Mouse (Mus musculus) thymus, adult 2 months (tissue): ENCODE measurements around the gene Tlx1. TPM values are rescaled to one million over a fixed set of nuclear protein-coding genes. Genes with fewer than 3 reads are reported as not detected.

ENCODE experiments used
- DNase-seq: peaks from one replicate; pipeline ENCODE4 v3.0.0; 2021
- H3K27ac ChIP-seq: fragments of 200-500 bp; 2 replicates; pipeline ENCODE4 v1.5.1; 2012; ENCODE audit warnings: low read length, control low read depth; ENCODE audit not compliant: control insufficient read depth, insufficient read depth
- H3K27me3 ChIP-seq: fragments of 200-500 bp; 2 replicates; pipeline ENCODE4 v1.6.1; 2012; ENCODE audit warnings: mild to moderate bottlenecking, low read length, moderate library complexity, mixed read lengths; ENCODE audit not compliant: control insufficient read depth, insufficient read depth
- H3K36me3 ChIP-seq: fragments of 200-500 bp; 2 replicates; pipeline ENCODE4 v1.6.1; 2012; ENCODE audit warnings: mild to moderate bottlenecking, low read length, moderate library complexity; ENCODE audit not compliant: control insufficient read depth, insufficient read depth
- H3K4me1 ChIP-seq: fragments of 200-500 bp; replicated peaks from 2 replicates; pipeline ENCODE4 v1.6.1; 2012; ENCODE audit warnings: low read length; ENCODE audit not compliant: control insufficient read depth, insufficient read depth
- H3K4me3 ChIP-seq: fragments of 200-500 bp; 2 replicates; pipeline ENCODE4 v1.5.1; 2012; ENCODE audit warnings: mild to moderate bottlenecking, low read length, control low read depth, moderate library complexity; ENCODE audit not compliant: control insufficient read depth, insufficient read depth
- CTCF ChIP-seq: fragments of 200-500 bp; IDR thresholded peaks from 2 replicates; pipeline ENCODE4 v1.5.1; 2012; ENCODE audit warnings: mild to moderate bottlenecking, control low read depth, low read length, moderate library complexity, borderline replicate concordance; ENCODE audit not compliant: control insufficient read depth, poor library complexity, insufficient read depth; ENCODE audit errors: extremely low read depth
- POLR2A ChIP-seq: fragments of 200-500 bp; IDR thresholded peaks from 2 replicates; pipeline ENCODE4 v1.6.1; 2012; ENCODE audit warnings: mild to moderate bottlenecking, low read length, control low read depth, moderate library complexity; ENCODE audit not compliant: control insufficient read depth, poor library complexity, insufficient read depth; ENCODE audit errors: extremely low read depth
- WGBS: fragments of 180-500 bp; shearing (Covaris S2); methylation state at CpG from one replicate; pipeline ENCODE4 v1.1.7; 2018; 5-methylcytosine and 5-hydroxymethylcytosine counted together
- polyA plus RNA-seq: library from polyadenylated mRNA; depleted of rRNA; stranded (reverse); fragments of >200 nt; gene quantifications from 2 replicates; pipeline ENCODE4 v1.2.3, GENCODE M21; 2012

Gene Tlx1
- polyA plus RNA-seq, 1 experiment: 0.19 TPM

DNA sequence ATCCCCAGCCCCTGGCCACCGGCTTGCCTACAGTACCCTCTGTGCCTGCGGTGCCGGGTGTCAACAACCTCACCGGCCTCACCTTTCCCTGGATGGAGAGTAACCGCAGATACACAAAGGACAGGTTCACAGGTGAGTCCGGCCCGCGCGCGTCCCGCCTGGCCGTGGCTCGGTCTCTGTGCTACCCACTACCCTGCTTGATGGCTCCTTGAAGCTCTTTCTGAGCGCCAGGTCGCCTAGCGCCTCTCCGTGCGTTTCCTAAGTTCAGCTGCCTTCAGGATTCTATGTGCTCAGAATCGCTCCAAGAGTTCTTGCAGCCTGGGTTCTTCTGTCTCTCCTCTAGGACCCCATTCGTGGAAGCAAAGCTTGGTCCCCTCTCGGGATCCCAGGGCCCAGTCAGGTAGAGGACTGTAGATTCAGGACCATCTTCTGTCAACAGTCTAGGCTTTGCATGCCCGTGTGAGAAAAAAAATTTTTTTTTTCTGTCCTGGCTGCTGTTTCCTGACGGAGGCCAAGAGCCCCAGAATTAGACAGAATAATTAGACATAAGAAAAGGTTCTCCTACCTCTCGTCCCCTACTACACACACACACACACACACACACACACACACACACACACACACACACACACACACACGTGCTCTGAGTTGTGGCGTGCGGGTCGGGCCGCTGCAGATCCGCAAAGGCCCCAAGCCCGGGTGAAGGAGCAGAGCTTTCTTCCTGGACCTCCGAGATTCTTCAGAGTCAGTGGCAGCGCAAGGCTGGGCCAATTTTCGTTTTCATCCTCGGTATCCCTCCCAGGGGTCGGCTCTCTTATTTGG lies 1.1 kb downstream of the Tlx1 start:
- 10% methylated on average over 36 of the region's 36 CpGs for WGBS
- peaks cover 30% of the 10 kb centered on the region for H3K27me3 ChIP-seq
- no peak overlapping the region for H3K4me3 ChIP-seq
- no peak for DNase-seq
- H3K27ac ChIP-seq: no peak overlapping the region
- no peak for TF ChIP-seq POLR2A
- TF ChIP-seq CTCF: no peak
- H3K36me3 ChIP-seq: no peaks in the 10 kb centered on the region
- no peaks in the 10 kb centered on the region for H3K4me1 ChIP-seq

DNA sequence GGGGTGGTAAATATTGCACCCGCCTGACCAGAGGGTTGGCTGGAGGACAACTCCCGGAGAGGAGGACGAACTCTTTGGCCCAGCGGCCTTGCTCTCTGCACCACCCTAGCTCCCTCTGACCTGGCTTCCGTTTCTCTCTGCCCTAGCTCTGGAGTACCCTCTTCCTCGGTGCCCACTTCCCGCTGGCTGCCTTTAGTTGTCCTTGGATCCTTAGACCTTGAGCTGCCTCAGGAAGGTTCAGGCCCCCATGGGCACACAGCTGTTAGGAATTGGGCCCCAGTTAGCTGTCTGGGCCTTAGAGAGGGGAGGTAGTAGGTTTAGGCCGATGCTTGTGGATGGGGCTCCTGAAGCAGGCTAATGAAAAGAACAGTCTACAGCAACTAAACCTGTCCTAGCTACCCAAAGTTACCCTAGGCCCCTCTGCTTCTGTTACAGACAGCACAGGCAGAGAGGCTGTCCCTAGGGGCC lies 1.7 kb downstream of the Tlx1 start:
- 30% methylated on average over 8 of the region's 8 CpGs for WGBS
- DNase-seq: no peak
- H3K4me3 ChIP-seq: no peak overlapping the region
- H3K4me1 ChIP-seq: no peaks in the 10 kb centered on the region
- H3K36me3 ChIP-seq: no peaks in the 10 kb centered on the region
- no peak for TF ChIP-seq POLR2A
- TF ChIP-seq CTCF: no peak
- no peak overlapping the region for H3K27ac ChIP-seq
- peaks cover 29% of the 10 kb centered on the region for H3K27me3 ChIP-seq

DNA sequence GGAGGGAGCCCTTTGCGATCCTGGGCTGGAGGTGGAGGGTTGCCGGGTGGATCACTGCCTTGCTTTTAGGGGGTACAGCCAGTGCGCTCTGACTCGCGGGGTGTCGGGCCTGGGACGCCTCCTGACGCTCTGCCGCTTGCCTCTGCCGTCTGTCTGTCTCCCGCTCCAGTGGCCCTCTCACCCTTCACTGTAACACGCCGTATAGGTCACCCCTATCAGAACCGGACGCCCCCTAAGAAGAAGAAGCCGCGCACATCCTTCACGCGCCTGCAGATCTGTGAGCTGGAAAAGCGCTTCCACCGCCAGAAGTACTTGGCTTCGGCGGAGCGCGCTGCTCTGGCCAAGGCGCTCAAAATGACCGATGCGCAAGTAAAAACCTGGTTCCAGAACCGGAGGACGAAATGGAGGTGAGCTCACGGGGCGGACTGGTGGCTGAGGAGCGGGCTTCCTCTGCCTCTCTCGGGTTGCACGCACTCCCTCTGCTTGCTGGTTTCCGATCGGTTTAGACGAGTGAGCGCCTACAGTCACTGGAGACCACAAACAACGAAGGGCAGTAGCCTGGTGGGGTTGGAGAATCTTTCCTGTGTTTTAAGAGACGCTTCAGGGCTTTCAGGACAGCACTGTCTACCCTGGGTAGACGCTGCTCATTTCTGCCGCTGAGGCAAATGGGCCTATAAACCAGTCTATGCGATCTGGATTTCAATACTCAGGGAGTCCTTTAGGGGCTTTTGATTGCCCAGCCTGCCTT lies 3.0 kb downstream of the Tlx1 start:
- Histone ChIP-seq H3K4me1 (no peaks in the 10 kb centered on the region), H3K4me3 (no peak overlapping the region), H3K27me3 (peaks cover 21% of the 10 kb centered on the region), H3K36me3 (no peaks in the 10 kb centered on the region), H3K27ac (no peak overlapping the region)
- DNase-seq: no peak
- 11% methylated on average over 44 of the region's 44 CpGs for WGBS
- no peak for TF ChIP-seq CTCF
- no peak for TF ChIP-seq POLR2A

DNA sequence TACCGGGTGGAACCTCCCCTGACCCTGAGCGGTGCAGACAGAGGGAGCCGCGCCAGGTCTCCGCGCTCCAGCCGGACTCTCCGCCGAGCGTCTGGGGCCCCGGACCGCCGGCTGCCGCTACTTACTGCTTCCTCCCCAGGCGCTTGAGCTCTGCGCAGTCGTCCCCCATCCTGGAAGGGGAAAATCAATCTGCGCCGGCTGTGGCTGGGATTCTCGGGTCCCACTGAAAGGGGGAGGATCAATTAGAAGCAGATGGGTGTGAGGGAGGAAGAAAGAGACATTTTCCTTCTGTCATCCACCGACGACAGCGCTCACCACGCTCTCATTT lies 3.5 kb downstream of the Tlx1 start:
- H3K4me1 ChIP-seq: no peaks in the 10 kb centered on the region
- no peaks in the 10 kb centered on the region for H3K36me3 ChIP-seq
- WGBS: 4% methylated on average over 24 of the region's 24 CpGs
- no peak for TF ChIP-seq CTCF
- TF ChIP-seq POLR2A: no peak
- no peak for DNase-seq
- no peak overlapping the region for H3K27ac ChIP-seq
- H3K27me3 ChIP-seq: peaks cover 20% of the 10 kb centered on the region
- no peak overlapping the region for H3K4me3 ChIP-seq

DNA sequence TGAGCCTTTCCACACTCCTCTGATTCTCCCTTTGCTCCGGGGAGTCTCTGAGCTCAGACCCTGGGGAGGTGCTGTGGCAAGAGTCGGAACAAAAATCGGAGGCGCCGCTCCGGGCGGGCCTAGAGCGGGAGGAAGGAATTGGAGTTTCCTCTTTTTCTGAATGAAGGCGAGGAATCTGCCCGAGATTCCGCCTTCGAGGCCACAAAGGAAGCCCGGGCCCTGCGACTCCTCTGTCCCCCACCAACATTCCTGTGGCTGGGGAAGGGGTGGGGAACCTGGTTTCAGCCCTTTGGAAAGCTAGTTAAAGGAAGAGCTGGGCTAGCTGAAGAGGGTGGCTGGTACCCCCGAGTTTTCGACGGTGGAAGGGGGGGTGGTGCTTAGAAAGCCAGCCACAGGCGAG lies 4.0 kb downstream of the Tlx1 start:
- no peaks in the 10 kb centered on the region for H3K4me1 ChIP-seq
- H3K27me3 ChIP-seq: peaks cover 20% of the 10 kb centered on the region
- DNase-seq: no peak
- no peak overlapping the region for H3K4me3 ChIP-seq
- H3K27ac ChIP-seq: no peak overlapping the region
- H3K36me3 ChIP-seq: no peaks in the 10 kb centered on the region
- 3% methylated on average over 18 of the region's 18 CpGs for WGBS
- TF ChIP-seq CTCF (no peak), POLR2A (no peak)

DNA sequence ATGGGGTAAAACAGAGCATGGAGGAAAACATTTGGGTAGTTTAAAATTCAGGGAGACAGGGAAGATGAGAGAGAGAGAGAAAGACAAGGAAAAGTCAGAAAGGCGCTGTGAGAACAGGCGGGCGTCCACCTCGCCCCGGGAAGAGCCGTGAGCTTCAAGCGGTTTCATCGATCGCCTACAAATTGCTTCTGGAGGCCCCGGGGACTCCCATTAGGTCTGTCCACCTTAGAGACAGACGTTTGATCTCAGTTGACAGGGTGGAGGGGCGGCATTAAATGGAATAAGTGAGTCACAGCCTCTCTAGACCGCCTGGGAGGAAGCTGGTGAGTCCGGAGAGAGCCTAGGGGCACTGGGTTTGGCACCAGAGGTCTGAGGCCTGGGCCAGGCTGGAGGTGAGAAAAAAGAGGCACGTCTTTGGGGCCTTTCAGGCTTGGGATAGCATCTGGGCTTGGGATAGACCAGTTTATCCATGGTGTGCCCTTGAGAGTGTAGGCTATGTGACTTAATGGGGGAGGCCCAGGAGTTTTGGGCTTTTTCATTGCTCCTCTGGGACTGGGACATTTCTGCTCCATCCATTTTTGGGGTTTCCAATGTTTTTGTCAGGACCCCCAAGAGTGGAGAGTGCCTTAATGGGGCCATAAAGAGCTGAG lies 4.8 kb downstream of the Tlx1 start:
- TF ChIP-seq POLR2A (no peak), CTCF (no peak)
- Histone ChIP-seq H3K4me3 (no peak overlapping the region), H3K27me3 (peaks cover 22% of the 10 kb centered on the region; the same call in 1 of the 2 replicates), H3K36me3 (no peaks in the 10 kb centered on the region), H3K4me1 (no peaks in the 10 kb centered on the region), H3K27ac (no peak overlapping the region)
- 11% methylated on average over 15 of the region's 15 CpGs for WGBS
- no peak for DNase-seq
